Comparison of ENCODE assay signal across 8 mouse cellular contexts in the genomic region with DNA sequence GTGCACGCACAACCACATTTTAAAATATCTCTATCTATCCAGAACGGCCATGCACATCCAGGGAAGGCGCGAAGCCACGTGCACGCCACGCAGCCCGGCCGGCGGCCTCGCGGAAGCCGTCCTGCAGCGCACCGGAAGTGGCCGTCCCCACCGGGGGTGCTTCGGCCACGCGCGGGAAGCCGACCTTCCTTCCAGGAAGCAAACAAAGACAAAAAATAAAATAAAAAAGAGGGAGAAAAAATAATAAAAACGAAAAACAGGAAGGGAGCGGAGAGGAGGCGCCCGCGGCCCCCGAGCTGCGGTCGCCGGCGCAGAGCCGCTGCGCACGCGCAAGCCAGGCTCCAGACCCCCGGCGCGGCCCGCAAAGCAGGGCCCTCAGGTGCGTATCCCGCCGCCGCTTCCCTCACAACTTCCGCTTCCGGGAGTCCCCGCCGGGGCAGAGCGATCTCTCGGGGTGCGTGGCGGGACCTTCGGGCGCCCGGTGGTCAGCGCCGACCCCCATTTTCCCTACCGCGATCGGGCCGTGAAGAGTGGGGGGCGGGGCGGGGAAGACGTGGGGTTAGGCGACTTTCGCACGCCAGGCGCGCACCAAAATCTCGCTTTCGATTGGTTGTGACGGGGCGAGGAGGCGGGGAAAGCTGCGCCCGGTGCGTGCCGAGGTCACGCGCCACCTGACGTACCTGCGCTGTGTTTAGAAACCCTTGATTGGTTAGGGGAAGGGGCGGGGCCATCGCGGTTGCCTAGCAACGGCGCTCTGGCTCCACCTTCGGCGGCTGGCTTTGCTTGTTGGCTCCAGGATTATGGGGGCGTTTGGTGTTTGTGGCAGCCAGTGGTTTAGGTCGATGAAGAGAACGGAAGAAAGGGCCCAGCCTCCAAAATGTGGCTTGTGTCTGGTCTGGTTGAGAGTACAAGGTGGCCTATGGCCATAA. TPM values are rescaled to one million over a fixed set of nuclear protein-coding genes. Genes with fewer than 3 reads are reported as not detected.
DNase-seq lines count a peak whose midpoint lies in the region; ATAC-seq lines count a peak whose summit lies in the region.

A gene (plus strand): TSS at position 140 of the 929 bp plus-strand sequence.

- peaks cover 2% of the 10 kb centered on the region; the same call in 1 of the 2 replicates for H3K9me3 ChIP-seq in forebrain, embryonic 10.5 days
- peaks cover 4% of the 10 kb centered on the region; the same call in 1 of the 2 replicates for H3K9me3 ChIP-seq in heart, embryonic 16.5 days (replicated peaks; ENCODE audit: control insufficient read depth, low read length)
- H3K9me3 ChIP-seq in liver, embryonic 15.5 days (replicated peaks): no peaks in the 10 kb centered on the region
- no peaks in the 10 kb centered on the region for H3K9me3 ChIP-seq in neural tube, embryonic 12.5 days

- peak within 1 kb of the TSS; percentile 100 for H3K27ac ChIP-seq in forebrain, embryonic 10.5 days
- H3K27ac ChIP-seq in heart, embryonic 16.5 days (ENCODE audit: low read length): peak within 1 kb of the TSS; percentile 93
- peak within 1 kb of the TSS; percentile 77 for H3K27ac ChIP-seq in liver, embryonic 15.5 days (replicated peaks)
- peak within 1 kb of the TSS; percentile 82 for H3K27ac ChIP-seq in neural tube, embryonic 12.5 days

- WGBS in forebrain, embryonic 10.5 days: under 1% methylated on average over 91 of the region's 92 CpGs
- WGBS in heart, embryonic 16.5 days: under 1% methylated on average over 90 of the region's 92 CpGs
- WGBS in liver, embryonic 15.5 days (ENCODE audit: insufficient replicate concordance): under 1% methylated on average over 92 of the region's 92 CpGs
- WGBS in neural tube, embryonic 12.5 days: under 1% methylated on average over 92 of the region's 92 CpGs

- ATAC-seq in heart, embryonic 16.5 days (replicated peaks; ENCODE audit: extremely low read depth, insufficient read depth, low FRiP score): peak; percentile 96
- peak; percentile 92 for ATAC-seq in liver, embryonic 15.5 days (ENCODE audit: insufficient read depth)
- ATAC-seq in neural tube, embryonic 12.5 days (ENCODE audit: low FRiP score, low read depth): peak; percentile 95

- H3K36me3 ChIP-seq in forebrain, embryonic 10.5 days (replicated peaks): no peaks in the 10 kb centered on the region
- H3K36me3 ChIP-seq in heart, embryonic 16.5 days (ENCODE audit: control insufficient read depth, insufficient read depth): no peaks in the 10 kb centered on the region
- H3K36me3 ChIP-seq in liver, embryonic 15.5 days (replicated peaks): no peaks in the 10 kb centered on the region
- no peaks in the 10 kb centered on the region for H3K36me3 ChIP-seq in neural tube, embryonic 12.5 days

- peak within 1 kb of the TSS; percentile 84 for H3K4me3 ChIP-seq in forebrain, embryonic 10.5 days
- H3K4me3 ChIP-seq in heart, embryonic 16.5 days (ENCODE audit: low read length): peak within 1 kb of the TSS; percentile 84
- peak within 1 kb of the TSS; percentile 77 for H3K4me3 ChIP-seq in liver, embryonic 15.5 days (replicated peaks)
- H3K4me3 ChIP-seq in neural tube, embryonic 12.5 days: peak within 1 kb of the TSS; percentile 56

- H3K4me1 ChIP-seq in forebrain, embryonic 10.5 days: peaks cover 26% of the 10 kb centered on the region
- H3K4me1 ChIP-seq in heart, embryonic 16.5 days (ENCODE audit: control insufficient read depth, insufficient read depth, low read length): peaks cover 18% of the 10 kb centered on the region
- peaks cover 41% of the 10 kb centered on the region for H3K4me1 ChIP-seq in liver, embryonic 15.5 days (replicated peaks)
- H3K4me1 ChIP-seq in neural tube, embryonic 12.5 days: peaks cover 19% of the 10 kb centered on the region

- peak; percentile 99 to 100 for DNase-seq in CD8-positive naive resting alpha-beta T cell, adult 2 months (ENCODE audit: low read depth in 2 of 2, low spot score in 2 of 2)
- peak; percentile 97 for DNase-seq in c-Kit-positive CD71-negative TER-119-negative erythroid progenitor cells, embryonic 14.5 days (ENCODE audit: low read depth)
- peak; percentile 98 for DNase-seq in forebrain, embryonic 10.5 days (ENCODE audit: extremely low spot score, low spot score)
- DNase-seq in kidney, postnatal 36 days: peak; percentile 99 to 100
- DNase-seq in telencephalon, adult 2 months (ENCODE audit: low read depth, low spot score): peak; percentile 97

- H3K27me3 ChIP-seq in forebrain, embryonic 10.5 days (ENCODE audit: poor library complexity, severe bottlenecking): no peaks in the 10 kb centered on the region
- no peaks in the 10 kb centered on the region for H3K27me3 ChIP-seq in heart, embryonic 16.5 days (ENCODE audit: control insufficient read depth, insufficient read depth, low read length)
- H3K27me3 ChIP-seq in liver, embryonic 15.5 days: no peaks in the 10 kb centered on the region
- H3K27me3 ChIP-seq in neural tube, embryonic 12.5 days (replicated peaks): no peaks in the 10 kb centered on the region

- H3K9ac ChIP-seq in heart, embryonic 16.5 days (ENCODE audit: low read length): peak within 1 kb of the TSS; percentile 90
- peak within 1 kb of the TSS; percentile 69 for H3K9ac ChIP-seq in liver, embryonic 15.5 days
- peak within 1 kb of the TSS; percentile 78 for H3K9ac ChIP-seq in neural tube, embryonic 12.5 days

- peak within 1 kb of the TSS; percentile 93 for H3K4me2 ChIP-seq in heart, embryonic 16.5 days (ENCODE audit: low read depth, low read length)
- peak within 1 kb of the TSS; percentile 95 for H3K4me2 ChIP-seq in liver, embryonic 15.5 days
- H3K4me2 ChIP-seq in neural tube, embryonic 12.5 days (replicated peaks): peak within 1 kb of the TSS; percentile 63

RNA-seq across cellular contexts. Expression of the gene that starts here (rescaled TPM):
- 7.0 and 7.6 TPM in 2 replicates for polyA plus RNA-seq in forebrain, embryonic 10.5 days (2016; fragmentation: Nextera tagmentation; extraction: Ambion mirVana)
- 5.0 and 6.7 TPM in 2 replicates for polyA plus RNA-seq in heart, embryonic 16.5 days (2015; fragmentation: Nextera tagmentation; extraction: Ambion mirVana)
- polyA plus RNA-seq in liver, embryonic 15.5 days (2015; fragmentation: Nextera tagmentation; extraction: Ambion mirVana): 1.8 and 2.3 TPM in 2 replicates
- polyA plus RNA-seq in neural tube, embryonic 12.5 days (2016; fragmentation: Nextera tagmentation; extraction: Ambion mirVana): 12.4 and 13.7 TPM in 2 replicates

Comparison
In these comparisons a context has a peak if more than half of its experiments do, and no peak if none do; other contexts are left out.
1. Peak in every context shown above with its lines: DNase-seq, ATAC-seq, H3K4me3 ChIP-seq and H3K27ac ChIP-seq.